ENCODE assay signal across 8 mouse cellular contexts in genomic region chr1:131827787-131828258, GRCm38 (mm10). TPM values are rescaled to one million over a fixed set of nuclear protein-coding genes. Genes with fewer than 3 reads are reported as not detected.
DNase-seq lines count a peak whose midpoint lies in the region; ATAC-seq lines count a peak whose summit lies in the region.

No protein-coding gene starts in this region.

- peak overlapping the region; percentile 61 for H3K4me3 ChIP-seq in intestine, embryonic 14.5 days (ENCODE audit: low read depth, low read length)

- ATAC-seq in intestine, embryonic 14.5 days (replicated peaks; ENCODE audit: low FRiP score, low TSS enrichment, low read depth) = peak; percentile 93

- H3K4me1 ChIP-seq in intestine, embryonic 14.5 days (replicated peaks; ENCODE audit: control insufficient read depth, insufficient read depth, low read length) = peaks cover 14% of the 10 kb centered on the region

- H3K27ac ChIP-seq in intestine, embryonic 14.5 days (ENCODE audit: low read depth) = peak overlapping the region; percentile 77

- peaks cover 16% of the 10 kb centered on the region for H3K36me3 ChIP-seq in intestine, embryonic 14.5 days (ENCODE audit: control insufficient read depth, insufficient read depth, low read length)

- intact Hi-C loops in left cerebral cortex, postnatal 14 days (cut with DNase I) = no loop called here

- peak overlapping the region; percentile 73 for H3K9ac ChIP-seq in intestine, embryonic 14.5 days (ENCODE audit: low read length)

- no peaks in the 10 kb centered on the region for H3K27me3 ChIP-seq in intestine, embryonic 14.5 days (replicated peaks; ENCODE audit: control insufficient read depth, insufficient read depth, low read length)

- H3K4me2 ChIP-seq in intestine, embryonic 14.5 days (ENCODE audit: low read length) = peak overlapping the region; percentile 80

- WGBS in intestine, embryonic 14.5 days = 0% methylated on average over 32 of the region's 36 CpGs

- peak; percentile 90 to 94 for DNase-seq in adrenal gland, adult 18-20 months (ENCODE audit: low spot score in 2 of 2)
- DNase-seq in embryo, embryonic 11 days = peak; percentile 95
- peak; percentile 96 for DNase-seq in gastrocnemius, postnatal 25 days
- DNase-seq in intestine, embryonic 14.5 days (ENCODE audit: low spot score) = peak; percentile 100
- peak; percentile 94 to 95 for DNase-seq in left cerebral cortex, postnatal 14 days (ENCODE audit: low spot score in 2 of 2)
- DNase-seq in mesoderm, embryonic 11.5 days (ENCODE audit: low read depth, low spot score) = peak; percentile 96
- peak; percentile 91 to 92 for DNase-seq in right cerebral cortex, postnatal 36 days (ENCODE audit: low spot score in 2 of 2)
- DNase-seq in yolk sac, embryonic 10.5 days (ENCODE audit: low spot score) = peak; percentile 95

- H3K9me3 ChIP-seq in intestine, embryonic 14.5 days (ENCODE audit: control insufficient read depth, low read length) = no peaks in the 10 kb centered on the region

RNA-seq across cellular contexts. Expression of gene Slc41a1, which starts 0.5 kb away (rescaled TPM):
- total RNA-seq in adrenal gland, adult 18-20 months (2021) = 10 to 100 TPM; 29.4 to 41.6 TPM
- total RNA-seq in gastrocnemius, postnatal 25 days (2021) = 10 to 100 TPM; 53.4 to 53.5 TPM
- polyA plus RNA-seq in intestine, embryonic 14.5 days (2014; fragmentation: Nextera tagmentation; extraction: Ambion mirVana) = 8.4 and 8.9 TPM in 2 replicates
- 10 to 100 TPM; 49.0 to 56.7 TPM for total RNA-seq in left cerebral cortex, postnatal 14 days (2021)

RNA-seq across cellular contexts. Expression of gene Pm20d1, which starts 30.6 kb away (rescaled TPM):
- total RNA-seq in adrenal gland, adult 18-20 months (2021) = 10 to 100 TPM; 12.9 to 18.0 TPM
- 1 to 10 TPM in 1 of 2 experiments, under 1 TPM in 1; 0.82 to 1.3 TPM for total RNA-seq in gastrocnemius, postnatal 25 days (2021)
- 0.71 and 1.4 TPM in 2 replicates for polyA plus RNA-seq in intestine, embryonic 14.5 days (2014; fragmentation: Nextera tagmentation; extraction: Ambion mirVana)
- total RNA-seq in left cerebral cortex, postnatal 14 days (2021) = 1 to 10 TPM in 1 of 2 experiments, under 1 TPM in 1; 0.62 to 1.4 TPM

RNA-seq across cellular contexts. Expression of gene Rab29, which starts 39.2 kb away (rescaled TPM):
- total RNA-seq in adrenal gland, adult 18-20 months (2021) = 10 to 100 TPM; 14.2 to 14.5 TPM
- 1 to 10 TPM; 6.4 to 7.4 TPM for total RNA-seq in gastrocnemius, postnatal 25 days (2021)
- 17.6 and 18.4 TPM in 2 replicates for polyA plus RNA-seq in intestine, embryonic 14.5 days (2014; fragmentation: Nextera tagmentation; extraction: Ambion mirVana)
- 1 to 10 TPM; 5.7 to 7.7 TPM for total RNA-seq in left cerebral cortex, postnatal 14 days (2021)

Comparison
In these comparisons a context has a peak if more than half of its experiments do, and no peak if none do; other contexts are left out.
1. Peak in every context shown above with its lines: DNase-seq, ATAC-seq, H3K4me3 ChIP-seq and H3K27ac ChIP-seq.
2. RNA of gene Pm20d1, which starts 30.6 kb away (total RNA-seq): 12.9 to 18.0 TPM in adrenal gland, adult 18-20 months; 0.62 to 1.4 TPM in left cerebral cortex, postnatal 14 days and 0.82 to 1.3 TPM in gastrocnemius, postnatal 25 days; every median in the first group is over 4 times any median in the second.